Mouse (Mus musculus) Patski (cell line): Measurements from ENCODE around the gene Gm10220. TPM values are rescaled to one million over a fixed set of nuclear protein-coding genes. Genes with fewer than 3 reads are reported as not detected.
A peak's percentile ranks its signal among the peaks of the same experiment; 100 is the strongest.
"Not testable (repeated sequence)": the region's sequence is repeated elsewhere in the genome, so short reads cannot be mapped to it uniquely, and the experiment has no call there.

ENCODE experiments used
- ATAC-seq: fragments of 100-300 bp; one replicate; pipeline ENCODE4 v1.8.0; 2021
- CTCF ChIA-PET: fragments of 350-600 bp; sonication (Branson Sonifier 250); formaldehyde crosslinking; loops from one replicate; lab custom pipeline; 2022; ENCODE audit warnings: inconsistent platforms; lab: Charles Lee
- POLR2A ChIA-PET: fragments of 350-600 bp; sonication (Branson Sonifier 250); formaldehyde crosslinking; loops from one replicate; lab custom pipeline; 2022; ENCODE audit warnings: antibody characterized with exemption, inconsistent platforms; lab: Charles Lee
- DNase-seq: peaks from one replicate; pipeline ENCODE4 v3.0.0-alpha.2; 2011; ENCODE audit warnings: low read depth, low spot score
- H3K27me3 ChIP-seq: fragments of 371-371 bp; one replicate; pipeline ENCODE4 v1.5.1; 2021
- CTCF ChIP-seq: fragments of 100-300 bp; IDR thresholded peaks from one replicate; pipeline ENCODE4 v1.5.1; 2021
- in situ Hi-C: fragments of 300-500 bp; cut with MboI; formaldehyde crosslinking; loops from 3 replicates; pipeline ENCODE4 v1.11.1; 2018; ENCODE audit warnings: low pct_unique_long_range_greater_than_20kb, mixed read lengths
- polyA plus RNA-seq: library from polyadenylated mRNA; unstranded; gene quantifications from one replicate; pipeline ENCODE4 v1.2.3, GENCODE M21; 2021

The Gm10220 gene
- polyA plus RNA-seq = not detected

DNA sequence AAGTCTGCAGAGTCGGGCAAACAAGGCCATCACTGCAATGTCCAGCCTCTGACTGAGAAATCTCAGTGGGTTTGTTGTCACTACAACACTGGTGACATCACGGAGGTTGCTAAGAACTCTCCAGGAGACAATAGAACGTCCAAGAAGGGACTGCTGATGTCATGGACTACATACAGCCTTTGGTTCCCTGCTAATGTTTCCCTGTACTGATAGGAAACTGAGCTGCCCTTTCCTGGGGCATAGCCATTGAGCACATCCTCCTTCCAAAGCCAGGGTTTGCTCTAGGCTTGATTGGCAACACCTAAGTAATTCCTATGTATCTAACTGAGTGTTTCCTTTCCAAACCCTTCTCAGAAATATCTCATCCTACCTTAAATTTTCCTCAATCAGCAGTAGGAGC, at the start of gene Gm10220:
TSS of gene Gm10220 (minus strand) at position 101 of the 400 bp plus-strand sequence.
- DNase-seq, in situ Hi-C loops, H3K27me3 ChIP-seq, POLR2A ChIA-PET, ATAC-seq, CTCF ChIA-PET: not testable (repeated sequence)

DNA sequence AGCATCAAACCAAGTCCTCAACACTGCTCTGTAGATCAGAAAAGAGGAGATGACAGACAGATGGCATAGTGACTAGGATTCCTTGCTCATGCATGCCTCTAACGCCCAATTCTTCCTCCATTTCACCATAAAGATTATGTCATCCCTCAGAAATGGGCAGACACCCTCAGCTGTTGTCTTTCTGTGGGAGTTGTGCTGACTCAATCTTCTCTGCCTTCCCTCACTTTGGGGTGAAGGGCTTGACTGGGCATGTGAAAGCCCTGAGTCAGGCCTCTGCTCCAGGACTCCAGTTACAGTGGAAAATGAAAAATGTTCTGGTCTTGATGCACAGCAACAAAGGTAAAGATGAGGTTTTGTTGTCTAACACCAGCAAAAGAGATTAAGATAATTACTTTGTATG, 48.6 kb upstream of the Gm10220 start:
- peak; percentile 51 for ATAC-seq
- CTCF ChIA-PET = interaction anchor here (0.9 kb wide), 1 partner anchor 19 kb away, joined by 3 read pairs; no protein-coding TSS in a partner anchor
- no peaks in the 10 kb centered on the region for H3K27me3 ChIP-seq
- in situ Hi-C loops = no loop called here
- TF ChIP-seq CTCF = no peak
- POLR2A ChIA-PET = no interaction called here
- DNase-seq = peak; percentile 4

DNA sequence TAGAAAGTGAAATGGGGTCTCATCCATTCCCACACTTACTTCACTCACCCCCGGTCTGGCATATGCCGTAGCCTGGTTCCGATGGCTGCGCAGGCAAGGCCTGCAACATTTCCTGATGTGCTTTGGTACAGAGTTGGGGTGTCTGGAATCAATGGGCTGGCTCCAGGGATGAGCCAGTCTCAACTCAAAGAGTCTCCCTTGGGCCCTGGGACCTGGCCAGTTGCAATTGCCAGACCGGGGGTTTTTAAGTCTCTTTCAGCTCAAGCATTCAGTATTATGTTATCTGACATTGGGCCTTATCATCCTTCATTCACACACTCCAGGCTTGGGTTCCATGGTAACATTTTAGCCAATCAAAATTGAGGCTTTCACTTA, 44.6 kb upstream of the Gm10220 start:
- CTCF ChIA-PET = no interaction called here
- POLR2A ChIA-PET = no interaction called here
- DNase-seq = no peak
- no peak for TF ChIP-seq CTCF
- no peak for ATAC-seq
- in situ Hi-C loops = no loop called here
- no peaks in the 10 kb centered on the region for H3K27me3 ChIP-seq

DNA sequence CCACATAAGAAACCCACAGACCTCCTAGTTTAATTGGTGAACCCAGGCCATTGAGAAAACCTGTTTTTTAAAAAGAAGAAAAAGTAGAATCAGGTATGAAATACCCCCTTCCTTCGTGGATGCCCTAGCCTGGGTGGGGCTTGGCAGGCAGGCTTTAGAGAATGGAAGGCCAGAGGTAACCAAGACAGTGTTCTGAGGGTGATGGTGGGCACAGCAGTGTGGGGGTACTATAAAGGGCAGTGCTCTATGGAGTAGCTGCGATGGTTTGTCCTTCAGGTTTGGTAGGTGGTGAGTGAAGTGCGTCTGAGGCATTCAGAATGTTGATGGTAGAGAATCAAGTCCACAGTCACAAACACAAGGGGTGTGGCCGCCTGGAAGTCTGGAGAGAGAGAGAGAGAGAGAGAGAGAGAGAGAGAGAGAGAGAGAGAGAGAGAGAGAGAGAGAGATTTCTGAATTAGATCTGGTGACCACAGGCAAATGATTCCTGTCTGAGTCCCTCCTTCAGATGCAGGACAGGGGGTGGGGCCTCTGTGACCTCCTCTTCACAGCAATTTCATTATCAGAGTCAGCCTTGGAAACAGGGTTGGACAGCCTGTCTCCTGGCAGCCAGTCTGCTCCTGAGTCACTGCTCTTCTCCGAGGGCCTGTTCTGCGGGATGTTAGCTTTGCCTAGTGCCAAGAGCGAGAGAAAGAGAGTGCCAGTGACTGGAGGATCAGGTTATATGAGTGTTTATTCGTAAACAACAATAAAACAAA, 44.0 kb upstream of the Gm10220 start:
- ChIA-PET POLR2A (no interaction called here), CTCF (no interaction called here)
- in situ Hi-C loops = no loop called here
- ATAC-seq (no peak), DNase-seq (no peak)
- no peak for TF ChIP-seq CTCF
- no peaks in the 10 kb centered on the region for H3K27me3 ChIP-seq

DNA sequence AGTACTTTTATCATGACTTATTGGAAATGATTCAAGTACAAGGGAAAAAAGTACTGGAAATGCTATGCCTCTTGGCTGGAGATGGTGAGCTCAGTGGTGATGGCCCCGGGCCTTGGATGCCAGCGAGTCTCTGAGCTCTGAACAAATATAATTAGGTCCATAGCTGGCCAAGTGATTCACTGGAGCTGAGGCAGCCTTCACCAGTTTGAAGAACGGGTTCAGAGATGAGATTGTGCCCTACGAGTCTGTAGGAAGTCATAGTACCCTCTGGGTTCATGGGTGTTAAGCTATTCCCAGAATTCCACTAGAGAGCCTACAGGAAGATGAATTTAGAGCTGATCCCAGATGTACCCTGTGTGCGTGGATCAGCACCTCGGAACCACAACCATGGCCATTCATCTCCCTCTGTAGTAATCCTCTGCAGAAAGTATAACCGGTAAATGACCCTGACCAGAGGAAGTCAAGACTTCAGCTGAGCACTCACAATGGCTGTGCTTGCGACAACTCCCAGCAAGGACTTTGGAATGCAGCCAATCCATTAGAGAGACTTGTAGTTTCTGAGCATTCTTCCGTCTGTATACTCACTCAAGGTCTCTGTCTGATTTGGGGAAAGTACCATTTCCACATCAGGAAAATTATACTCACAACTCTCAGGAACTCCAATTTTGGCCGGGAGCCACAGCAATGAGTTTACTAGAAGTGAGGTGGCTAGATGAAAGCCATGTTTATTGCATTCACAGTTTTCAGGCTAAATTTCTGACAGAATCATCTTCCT, 36.4 kb upstream of the Gm10220 start:
- ChIA-PET CTCF (no interaction called here), POLR2A (no interaction called here)
- in situ Hi-C loops = no loop called here
- peak; percentile 50 for DNase-seq
- H3K27me3 ChIP-seq = no peaks in the 10 kb centered on the region
- TF ChIP-seq CTCF = no peak
- ATAC-seq = peak; percentile 95

DNA sequence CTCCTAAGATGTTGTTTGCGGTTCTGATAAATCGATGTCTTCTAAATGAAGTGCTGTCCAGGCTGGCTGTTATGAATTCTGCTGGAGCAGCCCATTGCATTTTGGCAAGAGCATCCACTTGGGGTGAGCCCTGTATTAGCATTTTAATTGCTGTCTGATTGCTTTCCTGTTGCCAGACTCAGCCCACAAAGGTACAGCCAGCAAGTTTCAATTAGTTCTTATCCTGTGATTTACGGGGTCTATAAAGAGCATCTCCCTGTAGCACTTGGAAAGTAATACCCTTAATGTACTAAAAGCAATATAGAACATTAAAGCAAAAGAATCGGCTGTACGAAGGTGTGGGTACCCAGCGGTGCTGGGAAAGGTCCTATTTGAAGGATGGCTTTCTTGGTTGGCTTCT, 21.7 kb upstream of the Gm10220 start:
- TF ChIP-seq CTCF = no peak
- ATAC-seq (no peak), DNase-seq (no peak)
- in situ Hi-C loops = no loop called here
- CTCF ChIA-PET = no interaction called here
- no peaks in the 10 kb centered on the region for H3K27me3 ChIP-seq
- POLR2A ChIA-PET = no interaction called here

DNA sequence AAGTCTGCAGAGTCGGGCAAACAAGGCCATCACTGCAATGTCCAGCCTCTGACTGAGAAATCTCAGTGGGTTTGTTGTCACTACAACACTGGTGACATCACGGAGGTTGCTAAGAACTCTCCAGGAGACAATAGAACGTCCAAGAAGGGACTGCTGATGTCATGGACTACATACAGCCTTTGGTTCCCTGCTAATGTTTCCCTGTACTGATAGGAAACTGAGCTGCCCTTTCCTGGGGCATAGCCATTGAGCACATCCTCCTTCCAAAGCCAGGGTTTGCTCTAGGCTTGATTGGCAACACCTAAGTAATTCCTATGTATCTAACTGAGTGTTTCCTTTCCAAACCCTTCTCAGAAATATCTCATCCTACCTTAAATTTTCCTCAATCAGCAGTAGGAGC, 16.0 kb downstream of the Gm10220 start, which contains the start of gene 5031410I06Rik:
TSS of gene 5031410I06Rik (minus strand) at position 101 of the 400 bp plus-strand sequence.
- H3K27me3 ChIP-seq, POLR2A ChIA-PET, in situ Hi-C loops, CTCF ChIA-PET, DNase-seq, ATAC-seq: not testable (repeated sequence)

DNA sequence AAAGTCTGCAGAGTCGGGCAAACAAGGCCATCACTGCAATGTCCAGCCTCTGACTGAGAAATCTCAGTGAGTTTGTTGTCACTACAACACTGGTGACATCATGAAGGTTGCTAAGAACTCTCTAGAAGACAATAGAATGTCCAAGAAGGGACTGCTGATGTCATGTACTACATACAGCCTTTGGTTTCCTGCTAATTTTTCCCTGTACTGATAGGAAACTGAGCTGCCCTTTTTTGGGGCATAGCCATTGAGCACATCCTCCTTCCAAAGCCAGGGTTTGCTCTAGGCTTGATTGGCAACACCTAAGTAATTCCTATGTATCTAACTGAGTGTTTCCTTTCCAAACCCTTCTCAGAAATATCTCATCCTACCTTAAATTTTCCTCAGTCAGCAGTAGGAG, 32.0 kb downstream of the Gm10220 start, which contains the start of gene Gm10471:
TSS of gene Gm10471 (minus strand) at position 101 of the 400 bp plus-strand sequence.
- in situ Hi-C loops, POLR2A ChIA-PET, ATAC-seq, H3K27me3 ChIP-seq, DNase-seq, CTCF ChIA-PET: not testable (repeated sequence)

DNA sequence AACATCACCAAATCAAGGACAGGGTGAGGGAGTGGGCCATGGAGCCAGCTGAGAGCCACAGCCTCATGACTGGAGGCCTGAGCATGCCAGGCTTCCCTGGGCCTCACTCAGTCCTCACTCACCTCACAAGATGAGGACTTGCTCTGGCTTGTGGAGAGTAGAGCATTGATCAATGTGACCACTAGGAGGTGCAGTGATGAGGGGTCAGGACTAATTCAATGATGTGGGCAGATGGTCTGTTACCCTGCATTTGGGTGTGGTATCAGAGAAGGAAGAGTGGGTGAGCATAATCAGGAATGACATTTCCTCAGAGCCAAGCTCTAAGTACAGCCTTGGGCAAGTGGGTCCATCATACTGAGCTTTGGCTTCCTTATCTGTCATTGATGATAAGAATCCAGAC, 42.2 kb downstream of the Gm10220 start:
- DNase-seq, in situ Hi-C loops, POLR2A ChIA-PET, CTCF ChIA-PET, H3K27me3 ChIP-seq, ATAC-seq: not testable (repeated sequence)

DNA sequence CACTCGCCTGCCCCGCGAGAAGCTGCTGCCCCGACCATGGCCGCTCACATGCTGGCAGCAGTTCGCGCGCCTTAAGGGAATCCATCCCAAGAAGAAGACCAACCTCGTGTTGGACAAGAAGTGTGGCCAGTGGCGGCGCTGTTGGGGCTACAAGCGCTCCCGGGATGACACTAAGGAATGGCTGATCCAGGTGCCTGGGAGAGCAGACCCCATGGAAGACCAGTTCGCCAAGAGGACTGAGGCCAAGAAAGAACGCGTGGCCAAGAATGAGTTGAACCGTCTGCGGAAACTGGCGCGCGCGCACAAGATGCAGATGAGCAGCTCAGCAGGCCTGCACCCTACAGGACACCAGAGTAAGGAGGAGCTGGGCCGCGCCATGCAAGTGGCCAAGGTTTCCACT, 50.5 kb downstream of the Gm10220 start:
- ChIA-PET CTCF (no interaction called here), POLR2A (no interaction called here)
- in situ Hi-C loops = no loop called here
- ATAC-seq = no peak
- no peaks in the 10 kb centered on the region for H3K27me3 ChIP-seq
- no peak for DNase-seq
- TF ChIP-seq CTCF = no peak

Other genes starting within 250 kb of the Gm10220 start
- not detected for gene Gm21663, start 179.0 kb downstream of the Gm10220 start, polyA plus RNA-seq
- gene Gm21671, start 167.0 kb downstream of the Gm10220 start, polyA plus RNA-seq = not detected
- gene Gm21680, start 148.8 kb downstream of the Gm10220 start, polyA plus RNA-seq = not detected
- gene Gm21698, start 132.8 kb downstream of the Gm10220 start, polyA plus RNA-seq = not detected
- gene Gm1979, start 116.6 kb downstream of the Gm10220 start, polyA plus RNA-seq = not detected
- gene Gm5862, start 98.5 kb downstream of the Gm10220 start, polyA plus RNA-seq = not detected
- not detected for gene Speer4a, start 81.9 kb downstream of the Gm10220 start, polyA plus RNA-seq
- gene Gm7347, start 62.8 kb downstream of the Gm10220 start, polyA plus RNA-seq = not detected
- not detected for gene Gm10471, start 32.1 kb downstream of the Gm10220 start, polyA plus RNA-seq
- not detected for gene 5031410I06Rik, start 16.1 kb downstream of the Gm10220 start, polyA plus RNA-seq
- 0.08 TPM for gene Gm7361, start 136.3 kb upstream of the Gm10220 start, polyA plus RNA-seq